Mouse (Mus musculus) heart, postnatal 14 days (tissue): Measurements from ENCODE around the gene Tead1. TPM values are rescaled to one million over a fixed set of nuclear protein-coding genes. Genes with fewer than 3 reads are reported as not detected.

Experiments
- DNase-seq, 2 experiments: peaks; one replicate each; pipeline ENCODE4 v3.0.0; 2021 to 2022
- intact Hi-C: fragments of 180-260 bp; cut with DNase I; formaldehyde crosslinking; loops from one replicate; pipeline ENCODE4 v1.15.1; 2025
- total RNA-seq, 2 experiments: library from RNA; stranded (reverse); gene quantifications; 2 replicates each; pipeline ENCODE4 v1.2.3; 2021

Tead1 gene
- total RNA-seq, 2 experiments from 2014 or later, result 147 to 154 TPM

- intact Hi-C loops, result no loop called here
- no peak for DNase-seq
Observed at GRCm38 (mm10) chr7:112797526-112798321, 118.6 kb downstream of the Tead1 start.

- no peak for DNase-seq
- intact Hi-C loops, result no loop called here
Observed at GRCm38 (mm10) chr7:112801706-112802105, 122.6 kb downstream of the Tead1 start.

- DNase-seq, result no peak
- intact Hi-C loops, result no loop called here
Observed at GRCm38 (mm10) chr7:112806718-112807400, 127.7 kb downstream of the Tead1 start.

- DNase-seq, result peak; percentile 27 to 32
- intact Hi-C loops, result no loop called here
Observed at GRCm38 (mm10) chr7:112807401-112807751, 128.3 kb downstream of the Tead1 start.

- intact Hi-C loops, result no loop called here
- DNase-seq, result no peak
Observed at GRCm38 (mm10) chr7:112810752-112811151, 131.6 kb downstream of the Tead1 start.

GRCm38 (mm10) chr7:112812037-112812775 lies 133.1 kb downstream of the Tead1 start:
- intact Hi-C loops, result no loop called here
- DNase-seq, result no peak

- intact Hi-C loops, result no loop called here
- DNase-seq, result no peak
Observed at GRCm38 (mm10) chr7:112813163-112813562, 134.0 kb downstream of the Tead1 start.

GRCm38 (mm10) chr7:112813731-112814306 lies 134.7 kb downstream of the Tead1 start:
- DNase-seq, result peak; percentile 50 to 58
- intact Hi-C loops, result no loop called here

GRCm38 (mm10) chr7:112816016-112816415 lies 136.9 kb downstream of the Tead1 start:
- intact Hi-C loops, result no loop called here

GRCm38 (mm10) chr7:112819833-112820232 lies 140.7 kb downstream of the Tead1 start:
- intact Hi-C loops, result no loop called here
- no peak for DNase-seq

More at GRCm38 (mm10) chr7:112816016-112816415, 136.9 kb downstream of the Tead1 start:
- no peak for DNase-seq

GRCm38 (mm10) chr7:112822879-112823278 lies 143.8 kb downstream of the Tead1 start:
- intact Hi-C loops, result no loop called here
- DNase-seq, result no peak

- intact Hi-C loops, result no loop called here
- peak; percentile 18 to 48 for DNase-seq
Observed at GRCm38 (mm10) chr7:112823621-112824020, 144.5 kb downstream of the Tead1 start.

- DNase-seq, result no peak
- intact Hi-C loops, result no loop called here
Observed at GRCm38 (mm10) chr7:112825339-112825781, 146.2 kb downstream of the Tead1 start.

- DNase-seq, result peak; percentile 56 to 75
- intact Hi-C loops, result no loop called here
Observed at GRCm38 (mm10) chr7:112826114-112826911, 147.2 kb downstream of the Tead1 start.

- DNase-seq, result no peak
- intact Hi-C loops, result no loop called here
Observed at GRCm38 (mm10) chr7:112828016-112828695, 149.0 kb downstream of the Tead1 start.

- intact Hi-C loops, result no loop called here
- DNase-seq, result no peak
Observed at GRCm38 (mm10) chr7:112828696-112829022, 149.5 kb downstream of the Tead1 start.

GRCm38 (mm10) chr7:112830946-112831345 lies 151.8 kb downstream of the Tead1 start:
- intact Hi-C loops, result no loop called here
- DNase-seq, result no peak

- DNase-seq, result no peak
- intact Hi-C loops, result no loop called here
Observed at GRCm38 (mm10) chr7:112831446-112831845, 152.3 kb downstream of the Tead1 start.

GRCm38 (mm10) chr7:112833132-112833531 lies 154.0 kb downstream of the Tead1 start:
- intact Hi-C loops, result no loop called here

GRCm38 (mm10) chr7:112836076-112836475 lies 157.0 kb downstream of the Tead1 start:
- intact Hi-C loops, result no loop called here
- DNase-seq, result no peak

More at GRCm38 (mm10) chr7:112833132-112833531, 154.0 kb downstream of the Tead1 start:
- no peak for DNase-seq
